Mouse (Mus musculus): ENCODE data around the gene Atxn1. TPM values are rescaled to one million over a fixed set of nuclear protein-coding genes. Genes with fewer than 3 reads are reported as not detected.

Atxn1 gene
- total RNA-seq, 2 experiments from 2014 or later = 5.9 to 9.0 TPM

GRCm38 (mm10) chr13:45868886-45869285 is 95.9 kb downstream of the Atxn1 start:
- no peak for ATAC-seq (ENCODE audit: poor library complexity, severe bottlenecking)

DNA sequence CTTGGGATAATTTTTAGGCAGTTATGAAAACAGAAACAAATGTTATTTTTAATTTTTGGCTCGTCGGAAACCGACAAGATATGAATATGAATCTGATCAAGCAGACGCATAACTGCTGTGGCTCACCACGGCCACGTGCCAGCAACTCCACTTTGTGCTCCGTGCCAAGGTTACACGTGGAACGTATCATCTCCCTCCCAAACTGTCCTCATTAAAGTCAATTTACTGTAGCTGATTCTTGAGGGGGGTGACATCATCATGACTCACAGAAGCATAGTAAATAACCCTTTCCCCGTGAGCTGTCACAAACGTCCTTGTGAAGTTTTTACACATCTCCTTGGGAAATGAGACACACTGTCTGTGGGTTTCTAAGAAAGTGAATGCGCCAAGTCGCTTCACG is 97.5 kb downstream of the Atxn1 start:
- ATAC-seq (ENCODE audit: poor library complexity, severe bottlenecking) = no peak

DNA sequence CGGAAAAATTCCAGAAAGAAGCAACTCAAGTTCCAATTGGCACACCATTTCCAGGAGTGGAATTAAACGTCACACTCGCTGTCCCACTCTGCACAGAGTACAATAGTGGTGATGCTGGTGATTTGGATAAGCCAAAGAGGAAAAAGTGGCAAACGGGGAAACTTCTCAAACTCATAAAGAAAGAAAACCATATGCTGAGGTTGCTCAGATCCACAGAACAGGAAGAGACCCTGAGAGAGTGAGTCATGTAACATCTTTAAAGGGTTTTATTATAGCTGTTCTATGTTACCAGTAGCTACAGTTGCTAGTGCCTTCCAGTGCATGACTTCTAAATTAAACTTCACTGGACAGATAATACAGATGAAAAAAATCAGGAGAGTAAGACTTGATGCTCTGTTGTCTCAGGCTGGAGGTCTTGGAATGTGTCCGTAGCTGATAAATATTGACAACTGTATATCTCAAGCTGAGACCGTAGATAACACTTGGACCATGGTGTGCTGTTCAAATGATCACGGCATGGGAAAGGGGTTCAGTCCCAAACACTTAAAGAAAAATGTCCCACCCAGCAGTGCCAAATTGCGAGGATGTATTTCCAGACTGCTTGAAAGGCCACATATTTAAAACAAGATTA is 98.1 kb downstream of the Atxn1 start:
- no peak for ATAC-seq (ENCODE audit: poor library complexity, severe bottlenecking)

DNA sequence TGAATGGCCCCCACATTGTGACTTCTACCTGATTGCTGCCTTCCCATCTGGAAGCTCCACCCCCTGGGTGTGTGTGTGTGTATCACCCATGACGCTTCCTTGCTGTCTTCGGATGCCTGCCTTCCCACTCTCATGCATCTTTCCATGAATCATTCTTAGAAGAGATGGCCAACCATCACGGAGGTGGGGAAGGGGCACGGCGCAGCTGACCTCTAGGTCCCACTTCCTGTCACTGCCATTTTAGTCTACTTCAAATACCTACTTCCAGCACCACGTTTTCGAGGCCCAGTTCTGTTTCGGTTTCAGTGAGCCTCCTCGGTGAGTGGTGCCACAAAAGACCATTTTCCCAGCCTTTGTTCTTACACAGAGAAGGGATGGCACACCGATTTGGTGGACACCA is 99.2 kb downstream of the Atxn1 start:
- no peak for ATAC-seq (ENCODE audit: poor library complexity, severe bottlenecking)

DNA sequence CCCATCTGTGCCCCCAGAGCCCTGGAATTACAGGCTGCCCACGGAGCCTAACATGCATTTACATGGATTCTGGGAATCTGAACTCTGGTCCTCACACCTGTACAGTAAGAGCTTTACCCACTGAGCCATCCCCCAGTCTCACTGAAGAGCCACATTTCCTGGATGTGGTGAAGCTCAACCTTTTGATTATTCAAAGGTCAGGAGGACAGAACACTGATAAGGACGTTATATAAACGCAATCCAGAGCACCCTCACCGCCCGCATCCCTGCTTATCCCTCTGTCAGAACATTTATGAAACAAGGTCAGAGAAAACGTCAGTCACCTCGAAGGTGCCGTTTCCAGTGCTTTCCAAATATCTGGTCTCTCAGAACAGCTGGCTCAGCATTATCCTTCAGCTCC is 101.0 kb downstream of the Atxn1 start:
- ATAC-seq (ENCODE audit: poor library complexity, severe bottlenecking) = no peak

- no peak for ATAC-seq (ENCODE audit: poor library complexity, severe bottlenecking)
Measured at GRCm38 (mm10) chr13:45861885-45862605, 102.8 kb downstream of the Atxn1 start.

DNA sequence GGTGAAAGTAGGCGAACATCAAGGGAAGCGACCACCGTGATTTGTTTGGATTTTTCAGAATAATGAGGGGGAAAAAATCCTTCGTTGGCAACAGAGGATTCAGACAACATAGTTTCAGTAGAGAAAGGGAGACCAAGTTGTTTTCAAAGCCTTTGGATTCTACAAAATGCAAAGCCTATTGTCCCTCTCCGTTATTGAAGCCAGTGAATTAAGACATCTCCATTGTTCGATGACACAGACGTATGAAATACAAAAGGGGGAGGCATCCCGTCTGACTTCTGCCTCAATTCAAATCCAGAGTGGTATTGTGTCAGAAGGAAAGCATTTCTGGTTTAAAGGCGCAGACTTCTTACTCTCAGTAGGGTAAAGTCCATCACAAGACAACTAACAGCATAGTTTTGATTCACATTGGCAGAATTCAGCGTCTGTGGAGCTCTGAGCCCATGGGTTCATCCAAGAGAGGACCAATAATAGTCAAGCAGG is 103.7 kb downstream of the Atxn1 start:
- ATAC-seq (ENCODE audit: poor library complexity, severe bottlenecking) = no peak

GRCm38 (mm10) chr13:45859081-45859709 is 105.6 kb downstream of the Atxn1 start:
- no peak for ATAC-seq (ENCODE audit: poor library complexity, severe bottlenecking)

DNA sequence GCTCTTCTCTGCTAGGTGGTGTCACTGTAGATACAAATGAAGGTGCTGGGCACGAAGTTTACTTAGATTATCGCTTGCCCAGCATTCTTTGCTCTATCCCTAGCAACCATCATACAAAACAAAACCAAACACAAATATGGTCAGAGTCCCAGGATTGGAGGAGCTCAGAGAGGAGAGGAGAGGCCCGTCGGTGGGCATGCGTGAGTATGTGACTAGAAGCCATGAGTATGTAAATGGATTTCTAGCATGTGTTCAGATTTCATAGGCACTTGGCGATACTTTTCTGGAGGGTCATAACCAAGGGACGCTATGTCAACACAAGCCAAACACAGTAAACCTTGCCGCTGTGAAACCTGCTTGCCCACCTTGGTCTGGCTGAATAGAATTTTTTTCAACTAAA is 107.4 kb downstream of the Atxn1 start:
- ATAC-seq (ENCODE audit: poor library complexity, severe bottlenecking) = no peak

DNA sequence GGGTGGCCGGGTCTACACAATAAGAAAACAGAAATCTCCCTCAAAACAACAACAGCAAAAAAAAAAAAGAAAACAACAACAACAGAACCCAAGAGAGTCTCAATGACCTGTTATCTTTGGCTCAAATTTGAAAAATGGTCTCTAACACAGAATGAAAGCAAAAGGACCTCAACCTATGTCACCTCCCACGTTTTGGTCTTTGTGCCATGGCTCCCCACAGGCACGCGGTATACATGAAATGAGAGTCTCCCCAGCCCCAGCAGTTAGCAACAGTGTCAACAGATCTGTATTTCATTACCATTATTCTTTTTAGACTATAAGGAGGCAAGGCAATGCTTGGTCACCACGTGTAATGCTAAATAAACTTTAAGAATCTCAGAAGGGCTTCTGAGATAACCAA is 110.3 kb downstream of the Atxn1 start:
- no peak for ATAC-seq (ENCODE audit: poor library complexity, severe bottlenecking)

DNA sequence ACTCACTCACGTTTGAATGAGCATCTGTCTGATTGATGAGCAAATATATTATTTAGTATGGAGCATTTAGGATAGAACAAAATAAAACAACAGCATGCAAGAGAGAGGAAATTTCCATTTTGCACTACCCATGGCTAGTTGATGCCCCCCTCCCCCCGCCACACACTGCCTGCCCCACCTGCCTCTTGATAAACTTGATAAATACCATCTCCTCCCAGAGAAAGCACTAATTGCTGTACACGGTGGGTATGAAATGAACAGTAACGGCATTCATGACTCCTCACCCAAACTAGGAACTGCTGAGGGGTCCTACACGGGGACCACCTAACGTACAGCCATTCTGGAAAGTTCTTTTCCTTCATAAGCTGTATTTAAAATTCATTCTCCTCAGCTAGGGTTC is 111.1 kb downstream of the Atxn1 start:
- ATAC-seq (ENCODE audit: poor library complexity, severe bottlenecking) = no peak

GRCm38 (mm10) chr13:45852288-45852687 is 112.5 kb downstream of the Atxn1 start:
- ATAC-seq (ENCODE audit: poor library complexity, severe bottlenecking) = no peak

- ATAC-seq (ENCODE audit: poor library complexity, severe bottlenecking) = no peak
Measured at GRCm38 (mm10) chr13:45851746-45852145, 113.1 kb downstream of the Atxn1 start.

DNA sequence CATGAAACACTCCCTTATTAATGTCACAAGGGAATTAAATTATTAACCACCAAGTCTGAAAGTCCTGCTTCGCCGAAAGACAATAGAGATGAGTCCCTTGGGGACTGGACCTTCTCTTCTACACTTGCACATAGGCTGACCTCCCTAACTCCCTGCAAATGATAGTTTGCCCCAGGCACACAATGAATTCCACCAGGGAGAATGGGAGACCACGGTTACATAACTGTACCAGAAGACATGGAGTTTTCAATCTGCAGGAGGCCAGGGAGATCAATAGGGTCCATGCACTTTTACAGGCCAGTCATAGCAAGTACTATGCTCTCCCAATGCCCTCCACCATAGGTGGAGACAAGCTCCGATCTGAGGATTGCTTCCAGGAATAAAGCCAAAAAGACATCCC is 113.7 kb downstream of the Atxn1 start:
- ATAC-seq (ENCODE audit: poor library complexity, severe bottlenecking) = no peak

- ATAC-seq (ENCODE audit: poor library complexity, severe bottlenecking) = peak; percentile 57
Measured at GRCm38 (mm10) chr13:45850181-45850974, 114.4 kb downstream of the Atxn1 start.

DNA sequence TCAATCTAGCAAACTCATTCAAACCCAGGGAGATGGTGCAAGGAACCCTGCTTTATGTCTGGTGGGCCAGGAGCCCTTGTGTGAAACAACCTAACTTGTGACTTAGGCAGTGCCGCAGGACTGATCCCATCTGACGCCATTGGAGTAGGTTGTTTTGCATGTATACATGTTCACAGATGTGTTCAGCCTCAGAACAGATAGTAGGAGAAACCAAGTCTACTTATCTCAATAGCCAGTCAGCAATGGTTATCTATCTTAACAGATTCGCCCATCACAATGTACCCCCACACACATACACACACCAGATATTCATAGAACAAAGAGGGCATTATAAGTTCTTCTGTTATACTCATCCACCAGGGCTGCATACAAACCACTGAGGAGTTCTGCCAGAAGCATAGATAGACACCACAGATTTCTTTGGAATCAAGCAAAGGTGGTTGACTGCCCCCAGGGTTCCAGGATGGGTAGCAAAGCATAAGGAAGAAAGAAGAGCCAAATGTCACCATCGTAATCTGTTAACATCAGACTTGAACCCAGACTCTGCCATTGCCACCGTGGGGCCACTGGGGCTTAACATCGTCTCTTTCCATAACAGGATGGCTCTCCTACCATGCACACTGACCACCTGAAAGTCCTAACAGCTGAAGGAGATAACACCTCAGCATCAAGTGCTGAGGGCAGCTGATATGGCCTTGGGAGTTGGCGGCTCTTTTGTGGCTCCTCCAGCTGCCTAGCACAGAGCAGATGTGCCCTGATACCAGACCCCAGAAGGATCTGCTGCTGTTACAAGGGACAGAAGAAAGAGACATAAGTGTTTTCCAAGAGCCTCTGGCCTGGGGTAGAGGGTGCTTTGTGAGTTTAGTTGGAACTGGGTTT is 115.4 kb downstream of the Atxn1 start:
- ATAC-seq (ENCODE audit: poor library complexity, severe bottlenecking) = 0 out of 2 replicates have a peak, but pooled peaks have one; percentile 30

GRCm38 (mm10) chr13:45842511-45843055 is 122.2 kb downstream of the Atxn1 start:
- ATAC-seq (ENCODE audit: poor library complexity, severe bottlenecking) = no peak

DNA sequence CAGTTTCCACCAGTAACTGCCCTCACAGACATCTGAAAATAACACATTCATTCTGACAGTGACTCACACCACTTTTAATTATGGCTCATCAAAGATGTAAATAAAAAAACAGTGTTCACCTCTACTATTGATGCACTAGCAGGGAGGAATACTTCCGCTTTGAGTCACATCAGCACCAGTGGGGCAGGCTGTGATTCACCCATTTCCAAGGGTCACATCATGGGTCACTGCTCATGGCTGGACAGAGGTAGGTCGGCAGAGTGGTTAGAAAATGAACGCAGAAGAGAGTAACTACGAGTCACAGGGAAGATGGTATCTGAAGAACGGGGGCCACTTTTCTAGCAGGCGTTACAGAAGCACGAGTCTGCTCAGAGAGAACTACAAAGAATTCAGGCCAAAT is 124.9 kb downstream of the Atxn1 start:
- ATAC-seq (ENCODE audit: poor library complexity, severe bottlenecking) = no peak

- no peak for ATAC-seq (ENCODE audit: poor library complexity, severe bottlenecking)
Measured at GRCm38 (mm10) chr13:45837609-45838220, 127.1 kb downstream of the Atxn1 start.
